Mouse (Mus musculus) thymus, adult 2 months (tissue): ENCODE data around the gene Dclk1.

Experiments used
- CTCF ChIP-seq: fragments of 200-500 bp; IDR thresholded peaks from 2 replicates; pipeline ENCODE4 v1.5.1; 2012; ENCODE audit warnings: mild to moderate bottlenecking, control low read depth, low read length, moderate library complexity, borderline replicate concordance; ENCODE audit not compliant: control insufficient read depth, poor library complexity, insufficient read depth; ENCODE audit errors: extremely low read depth
- POLR2A ChIP-seq: fragments of 200-500 bp; IDR thresholded peaks from 2 replicates; pipeline ENCODE4 v1.6.1; 2012; ENCODE audit warnings: mild to moderate bottlenecking, low read length, control low read depth, moderate library complexity; ENCODE audit not compliant: control insufficient read depth, poor library complexity, insufficient read depth; ENCODE audit errors: extremely low read depth

DNA sequence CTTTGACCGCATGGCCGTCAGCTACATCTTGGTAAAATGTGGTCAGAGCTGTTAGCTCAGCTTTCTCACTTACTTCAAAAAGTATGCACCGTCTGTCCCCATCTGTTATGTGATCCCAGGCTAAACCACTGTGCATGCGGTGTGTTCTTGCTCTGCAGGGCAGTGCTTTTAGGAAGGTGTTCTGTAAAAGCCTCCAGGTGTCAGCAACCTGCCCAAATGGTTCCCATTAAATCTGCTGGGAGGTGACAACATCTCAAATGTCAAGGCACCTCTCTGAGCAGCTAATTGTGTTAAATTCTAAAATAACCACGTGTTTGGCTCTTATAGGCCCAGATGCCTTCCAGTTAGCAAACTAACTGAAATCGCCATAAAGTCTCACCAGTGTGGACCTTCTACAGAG lies 231.0 kb downstream of the Dclk1 start:
- no peak for TF ChIP-seq CTCF
- TF ChIP-seq POLR2A = no peak
